Mouse (Mus musculus): Measurements from ENCODE around the gene Atp7b. TPM values are rescaled to one million over a fixed set of nuclear protein-coding genes. Genes with fewer than 3 reads are reported as not detected.
A peak's percentile ranks its signal among the peaks of the same experiment; 100 is the strongest.

The Atp7b gene
- polyA plus RNA-seq (2015; fragmentation: Nextera tagmentation; extraction: Ambion mirVana), result 11.1 and 12.7 TPM in 2 replicates

- Histone ChIP-seq H3K9ac (ENCODE audit: low read length) (peak within 1 kb of the TSS; percentile 76), H3K4me3 (replicated peaks; ENCODE audit: low read length) (peak within 1 kb of the TSS; percentile 83), H3K4me1 (ENCODE audit: control insufficient read depth, insufficient read depth, low read length) (peaks cover 5% of the 10 kb centered on the region; the same call in 1 of the 2 replicates), H3K4me2 (ENCODE audit: low read depth, low read length) (peak within 1 kb of the TSS; percentile 98), H3K9me3 (replicated peaks; ENCODE audit: control insufficient read depth, low read length) (no peaks in the 10 kb centered on the region), H3K27me3 (ENCODE audit: control insufficient read depth, insufficient read depth, low read length) (peaks cover 5% of the 10 kb centered on the region; the same call in 1 of the 2 replicates), H3K36me3 (ENCODE audit: control insufficient read depth, insufficient read depth, low read length) (peaks cover 4% of the 10 kb centered on the region), H3K27ac (ENCODE audit: low read length) (peak within 1 kb of the TSS; percentile 55; the same call in 1 of the 2 replicates)
- WGBS, result under 1% methylated on average over 45 of the region's 46 CpGs
- ATAC-seq (ENCODE audit: insufficient read depth, low FRiP score), result peak; percentile 83
These were observed at the start of gene Atp7b for GRCm38 (mm10) chr8:22059821-22060445. Gene Atp7b (minus strand): TSS chr8:22060305.

GRCm38 (mm10) chr8:22107020-22107419 is 46.9 kb upstream of the Atp7b start:
- WGBS, result 71% methylated on average over 4 of the region's 4 CpGs
- H3K4me3 ChIP-seq (replicated peaks; ENCODE audit: low read length), result no peak overlapping the region
- H3K27ac ChIP-seq (ENCODE audit: low read length), result no peak overlapping the region
- H3K27me3 ChIP-seq (ENCODE audit: control insufficient read depth, insufficient read depth, low read length), result no peaks in the 10 kb centered on the region
- H3K9ac ChIP-seq (ENCODE audit: low read length), result no peak overlapping the region
- H3K36me3 ChIP-seq (ENCODE audit: control insufficient read depth, insufficient read depth, low read length), result no peaks in the 10 kb centered on the region
- H3K9me3 ChIP-seq (replicated peaks; ENCODE audit: control insufficient read depth, low read length), result no peaks in the 10 kb centered on the region
- ATAC-seq (ENCODE audit: insufficient read depth, low FRiP score), result no peak
- H3K4me2 ChIP-seq (ENCODE audit: low read depth, low read length), result no peak overlapping the region
- H3K4me1 ChIP-seq (ENCODE audit: control insufficient read depth, insufficient read depth, low read length), result no peaks in the 10 kb centered on the region

- no peaks in the 10 kb centered on the region for H3K27me3 ChIP-seq (ENCODE audit: control insufficient read depth, insufficient read depth, low read length)
- no peak overlapping the region for H3K4me3 ChIP-seq (replicated peaks; ENCODE audit: low read length)
- H3K27ac ChIP-seq (ENCODE audit: low read length), result no peak overlapping the region
- no peaks in the 10 kb centered on the region for H3K9me3 ChIP-seq (replicated peaks; ENCODE audit: control insufficient read depth, low read length)
- H3K4me1 ChIP-seq (ENCODE audit: control insufficient read depth, insufficient read depth, low read length), result no peaks in the 10 kb centered on the region
- no peak for ATAC-seq (ENCODE audit: insufficient read depth, low FRiP score)
- H3K36me3 ChIP-seq (ENCODE audit: control insufficient read depth, insufficient read depth, low read length), result no peaks in the 10 kb centered on the region
- 47% methylated on average over 8 of the region's 8 CpGs for WGBS
- no peak overlapping the region for H3K4me2 ChIP-seq (ENCODE audit: low read depth, low read length)
- H3K9ac ChIP-seq (ENCODE audit: low read length), result no peak overlapping the region
These were observed 31.5 kb upstream of the Atp7b start for GRCm38 (mm10) chr8:22091568-22091967.

- no peaks in the 10 kb centered on the region for H3K9me3 ChIP-seq (replicated peaks; ENCODE audit: control insufficient read depth, low read length)
- no peak overlapping the region for H3K9ac ChIP-seq (ENCODE audit: low read length)
- WGBS, result 97% methylated on average over 4 of the region's 4 CpGs
- H3K27ac ChIP-seq (ENCODE audit: low read length), result no peak overlapping the region
- no peaks in the 10 kb centered on the region for H3K4me1 ChIP-seq (ENCODE audit: control insufficient read depth, insufficient read depth, low read length)
- ATAC-seq (ENCODE audit: insufficient read depth, low FRiP score), result no peak
- no peak overlapping the region for H3K4me3 ChIP-seq (replicated peaks; ENCODE audit: low read length)
- no peak overlapping the region for H3K4me2 ChIP-seq (ENCODE audit: low read depth, low read length)
- H3K27me3 ChIP-seq (ENCODE audit: control insufficient read depth, insufficient read depth, low read length), result no peaks in the 10 kb centered on the region
- H3K36me3 ChIP-seq (ENCODE audit: control insufficient read depth, insufficient read depth, low read length), result no peaks in the 10 kb centered on the region
These were observed 29.1 kb upstream of the Atp7b start for GRCm38 (mm10) chr8:22089226-22089625.

- Histone ChIP-seq H3K9me3 (replicated peaks; ENCODE audit: control insufficient read depth, low read length) (no peaks in the 10 kb centered on the region), H3K27ac (ENCODE audit: low read length) (no peak overlapping the region), H3K4me2 (ENCODE audit: low read depth, low read length) (no peak overlapping the region), H3K27me3 (ENCODE audit: control insufficient read depth, insufficient read depth, low read length) (no peaks in the 10 kb centered on the region), H3K36me3 (ENCODE audit: control insufficient read depth, insufficient read depth, low read length) (no peaks in the 10 kb centered on the region), H3K4me3 (replicated peaks; ENCODE audit: low read length) (no peak overlapping the region), H3K9ac (ENCODE audit: low read length) (no peak overlapping the region), H3K4me1 (ENCODE audit: control insufficient read depth, insufficient read depth, low read length) (no peaks in the 10 kb centered on the region)
- no peak for ATAC-seq (ENCODE audit: insufficient read depth, low FRiP score)
- WGBS, result 79% methylated on average over 9 of the region's 9 CpGs
These were observed 19.4 kb upstream of the Atp7b start for GRCm38 (mm10) chr8:22079313-22080007.

- H3K4me1 ChIP-seq (ENCODE audit: control insufficient read depth, insufficient read depth, low read length), result peaks cover 5% of the 10 kb centered on the region; the same call in 1 of the 2 replicates
- H3K36me3 ChIP-seq (ENCODE audit: control insufficient read depth, insufficient read depth, low read length), result peaks cover 15% of the 10 kb centered on the region
- H3K4me2 ChIP-seq (ENCODE audit: low read depth, low read length), result peak overlapping the region; percentile 95
- no peak for ATAC-seq (ENCODE audit: insufficient read depth, low FRiP score)
- H3K4me3 ChIP-seq (replicated peaks; ENCODE audit: low read length), result peak overlapping the region; percentile 83
- H3K9ac ChIP-seq (ENCODE audit: low read length), result no peak overlapping the region; the same call in 1 of the 2 replicates
- peaks cover 5% of the 10 kb centered on the region; the same call in 1 of the 2 replicates for H3K27me3 ChIP-seq (ENCODE audit: control insufficient read depth, insufficient read depth, low read length)
- WGBS, result 3% methylated on average over 3 of the region's 3 CpGs
- H3K9me3 ChIP-seq (replicated peaks; ENCODE audit: control insufficient read depth, low read length), result no peaks in the 10 kb centered on the region
- no peak overlapping the region for H3K27ac ChIP-seq (ENCODE audit: low read length)
These were observed 1.0 kb upstream of the Atp7b start for GRCm38 (mm10) chr8:22061126-22061525.

- peaks cover 5% of the 10 kb centered on the region; the same call in 1 of the 2 replicates for H3K4me1 ChIP-seq (ENCODE audit: control insufficient read depth, insufficient read depth, low read length)
- H3K36me3 ChIP-seq (ENCODE audit: control insufficient read depth, insufficient read depth, low read length), result peaks cover 9% of the 10 kb centered on the region
- peaks cover 5% of the 10 kb centered on the region; the same call in 1 of the 2 replicates for H3K27me3 ChIP-seq (ENCODE audit: control insufficient read depth, insufficient read depth, low read length)
- H3K4me2 ChIP-seq (ENCODE audit: low read depth, low read length), result peak within 1 kb of the TSS; percentile 98
- peak within 1 kb of the TSS; percentile 76 for H3K9ac ChIP-seq (ENCODE audit: low read length)
- H3K27ac ChIP-seq (ENCODE audit: low read length), result peak within 1 kb of the TSS; percentile 55; the same call in 1 of the 2 replicates
- H3K9me3 ChIP-seq (replicated peaks; ENCODE audit: control insufficient read depth, low read length), result no peaks in the 10 kb centered on the region
- peak; percentile 100 for ATAC-seq (ENCODE audit: insufficient read depth, low FRiP score)
- WGBS, result under 1% methylated on average over 31 of the region's 36 CpGs
- H3K4me3 ChIP-seq (replicated peaks; ENCODE audit: low read length), result peak within 1 kb of the TSS; percentile 83
These were observed 363 bp upstream of the Atp7b start, which contains the start of gene Alg11 for GRCm38 (mm10) chr8:22060446-22060889. Gene Alg11 (plus strand): TSS chr8:22060721.

GRCm38 (mm10) chr8:22059153-22059738 is 859 bp downstream of the Atp7b start:
- H3K4me3 ChIP-seq (replicated peaks; ENCODE audit: low read length), result peak overlapping the region; percentile 83
- H3K4me1 ChIP-seq (ENCODE audit: control insufficient read depth, insufficient read depth, low read length), result peaks cover 5% of the 10 kb centered on the region; the same call in 1 of the 2 replicates
- H3K9ac ChIP-seq (ENCODE audit: low read length), result peak overlapping the region; percentile 76
- WGBS, result 52% methylated on average over 11 of the region's 11 CpGs
- peaks cover 5% of the 10 kb centered on the region; the same call in 1 of the 2 replicates for H3K27me3 ChIP-seq (ENCODE audit: control insufficient read depth, insufficient read depth, low read length)
- no peaks in the 10 kb centered on the region for H3K9me3 ChIP-seq (replicated peaks; ENCODE audit: control insufficient read depth, low read length)
- peak overlapping the region; percentile 98 for H3K4me2 ChIP-seq (ENCODE audit: low read depth, low read length)
- peaks cover under 1% of the 10 kb centered on the region; the same call in 1 of the 2 replicates for H3K36me3 ChIP-seq (ENCODE audit: control insufficient read depth, insufficient read depth, low read length)
- no peak for ATAC-seq (ENCODE audit: insufficient read depth, low FRiP score)
- H3K27ac ChIP-seq (ENCODE audit: low read length), result no peak overlapping the region
